Mouse (Mus musculus) brain, embryonic 14.5 days (tissue): Measurements from ENCODE around the gene Sntb2.

Source experiments
- CTCF ChIP-seq: fragments of 200-500 bp; IDR thresholded peaks from 2 replicates; pipeline ENCODE4 v1.5.1; 2012; ENCODE audit warnings: inconsistent platforms, mild to moderate bottlenecking, moderate library complexity, borderline replicate concordance; ENCODE audit not compliant: insufficient read depth, insufficient read length; ENCODE audit errors: extremely low read depth
- POLR2A ChIP-seq: fragments of 200-500 bp; IDR thresholded peaks from 2 replicates; pipeline ENCODE4 v1.6.1; 2012; ENCODE audit warnings: mild to moderate bottlenecking, inconsistent platforms, borderline replicate concordance; ENCODE audit not compliant: poor library complexity, insufficient read depth, insufficient read length, severe bottlenecking; ENCODE audit errors: extremely low read depth

GRCm38 (mm10) chr8:107046976-107047375, 111.4 kb downstream of the Sntb2 start:
- TF ChIP-seq POLR2A (no peak), CTCF (no peak)
